Mouse (Mus musculus) stomach, embryonic 16.5 days (tissue): ENCODE measurements around the gene Cep164. TPM values are rescaled to one million over a fixed set of nuclear protein-coding genes. Genes with fewer than 3 reads are reported as not detected.
"Not testable (repeated sequence)": the region's sequence is repeated elsewhere in the genome, so short reads cannot be mapped to it uniquely, and the experiment has no call there.

ENCODE experiments used
- ATAC-seq: fragments of 200-750 bp; cut with Nextera tagmentation; 2 replicates; pipeline ENCODE4 v1.8.0; 2017; ENCODE audit warnings: moderate number of reproducible peaks, moderate TSS enrichment; ENCODE audit not compliant: insufficient read depth, low FRiP score
- H3K27ac ChIP-seq: fragments of 300-500 bp; sonication (generic); 2 replicates; pipeline ENCODE4 v1.5.1; 2014; ENCODE audit warnings: low read length
- H3K27me3 ChIP-seq: fragments of 300-500 bp; sonication (generic); 2 replicates; pipeline ENCODE4 v1.6.1; 2014; ENCODE audit warnings: low read length, control low read depth, mixed read lengths; ENCODE audit not compliant: control insufficient read depth, insufficient read depth
- H3K36me3 ChIP-seq: fragments of 300-500 bp; sonication (generic); 2 replicates; pipeline ENCODE4 v1.6.1; 2014; ENCODE audit warnings: low read length; ENCODE audit not compliant: control insufficient read depth, insufficient read depth
- H3K4me1 ChIP-seq: fragments of 300-500 bp; sonication (generic); 2 replicates; pipeline ENCODE4 v1.6.1; 2014; ENCODE audit warnings: low read length, control low read depth, mixed read lengths; ENCODE audit not compliant: control insufficient read depth, insufficient read depth
- H3K4me2 ChIP-seq: fragments of 300-500 bp; sonication (generic); 2 replicates; pipeline ENCODE4 v1.6.1; 2014; ENCODE audit warnings: low read depth, low read length, mixed read lengths
- H3K4me3 ChIP-seq: fragments of 300-500 bp; sonication (generic); replicated peaks from 2 replicates; pipeline ENCODE4 v1.5.1; 2014; ENCODE audit warnings: mild to moderate bottlenecking, low read length
- H3K9ac ChIP-seq: fragments of 300-500 bp; sonication (generic); 2 replicates; pipeline ENCODE4 v1.6.1; 2014; ENCODE audit warnings: low read length
- H3K9me3 ChIP-seq: fragments of 300-500 bp; sonication (generic); replicated peaks from 2 replicates; pipeline ENCODE4 v1.6.1; 2016; ENCODE audit warnings: low read length, control low read depth; ENCODE audit not compliant: control insufficient read depth
- WGBS: fragments of 180-500 bp; shearing (Covaris S2); extraction: QIAGEN DNeasy Blood & Tissue Kit; methylation state at CpG from one replicate; pipeline ENCODE4 v1.1.7; 2014; 5-methylcytosine and 5-hydroxymethylcytosine counted together
- polyA plus RNA-seq: library from polyadenylated mRNA; unstranded; fragments of >200 nt; fragmentation: Nextera tagmentation; extraction: Ambion mirVana; gene quantifications from 2 replicates; pipeline ENCODE4 v1.2.1, GENCODE M21; 2015

The Cep164 gene
- polyA plus RNA-seq, 1 experiment from 2014 or later, result 19.6 TPM

- H3K27ac ChIP-seq, result peak overlapping the region; percentile 92; the same call in 1 of the 2 replicates
- H3K9ac ChIP-seq, result no peak overlapping the region
Measured at GRCm38 (mm10) chr9:45851330-45851729, 22.8 kb upstream of the Cep164 start.

GRCm38 (mm10) chr9:45850528-45851155 lies 22.2 kb upstream of the Cep164 start:
- whole genome bisulfite sequencing, result 50% methylated on average over 8 of the region's 8 CpGs
- peak overlapping the region; percentile 57 for H3K9ac ChIP-seq
- H3K27me3 ChIP-seq, result no peaks in the 10 kb centered on the region
- 0 out of 2 replicates have a peak, but pooled peaks have one; percentile 15 for ATAC-seq
- H3K4me2 ChIP-seq, result peak overlapping the region; percentile 12; the same call in 1 of the 2 replicates
- no peak overlapping the region for H3K4me3 ChIP-seq
- H3K9me3 ChIP-seq, result no peaks in the 10 kb centered on the region
- peaks cover 31% of the 10 kb centered on the region for H3K4me1 ChIP-seq
- H3K36me3 ChIP-seq, result 0 out of 2 replicates have a peak, but pooled peaks cover 4% of the 10 kb centered on the region
- peak overlapping the region; percentile 92 for H3K27ac ChIP-seq

More at GRCm38 (mm10) chr9:45851330-45851729, 22.8 kb upstream of the Cep164 start:
- no peak for ATAC-seq
- H3K4me1 ChIP-seq, result peaks cover 31% of the 10 kb centered on the region
- H3K4me3 ChIP-seq, result no peak overlapping the region
- no peaks in the 10 kb centered on the region for H3K27me3 ChIP-seq
- H3K36me3 ChIP-seq, result 0 out of 2 replicates have a peak, but pooled peaks cover 4% of the 10 kb centered on the region
- H3K4me2 ChIP-seq, result no peak overlapping the region
- 51% methylated on average over 5 of the region's 5 CpGs for WGBS
- no peaks in the 10 kb centered on the region for H3K9me3 ChIP-seq

- peak; percentile 80; the same call in 1 of the 2 replicates for ATAC-seq
- Histone ChIP-seq H3K4me2 (peak overlapping the region; percentile 11; the same call in 1 of the 2 replicates), H3K36me3 (0 out of 2 replicates have a peak, but pooled peaks cover 4% of the 10 kb centered on the region), H3K9me3 (no peaks in the 10 kb centered on the region), H3K4me1 (peaks cover 31% of the 10 kb centered on the region), H3K27ac (peak overlapping the region; percentile 92), H3K27me3 (no peaks in the 10 kb centered on the region), H3K9ac (peak overlapping the region; percentile 57), H3K4me3 (no peak overlapping the region)
- 37% methylated on average over 9 of the region's 9 CpGs for WGBS
Measured at GRCm38 (mm10) chr9:45849528-45850408, 21.3 kb upstream of the Cep164 start.

GRCm38 (mm10) chr9:45846891-45847460 lies 18.5 kb upstream of the Cep164 start:
- Histone ChIP-seq H3K9me3 (no peaks in the 10 kb centered on the region), H3K36me3 (no peaks in the 10 kb centered on the region), H3K27me3 (no peaks in the 10 kb centered on the region), H3K4me2 (no peak overlapping the region), H3K4me1 (peaks cover 31% of the 10 kb centered on the region), H3K4me3 (no peak overlapping the region), H3K9ac (no peak overlapping the region), H3K27ac (no peak overlapping the region)
- no peak for ATAC-seq
- WGBS, result 77% methylated on average over 5 of the region's 5 CpGs

- not testable (repeated sequence) for H3K4me3 ChIP-seq, H3K27me3 ChIP-seq, ATAC-seq, H3K9me3 ChIP-seq, H3K4me2 ChIP-seq, H3K36me3 ChIP-seq, H3K9ac ChIP-seq, H3K27ac ChIP-seq
- H3K4me1 ChIP-seq, result peaks cover 38% of the 10 kb centered on the region
- WGBS, result 59% methylated on average over 2 of the region's 2 CpGs
Measured at GRCm38 (mm10) chr9:45846176-45846575, 17.7 kb upstream of the Cep164 start.

- H3K4me2 ChIP-seq, result no peak overlapping the region
- H3K27ac ChIP-seq, result no peak overlapping the region
- peaks cover 38% of the 10 kb centered on the region for H3K4me1 ChIP-seq
- no peaks in the 10 kb centered on the region for H3K36me3 ChIP-seq
- no peaks in the 10 kb centered on the region for H3K27me3 ChIP-seq
- ATAC-seq, result no peak
- H3K4me3 ChIP-seq, result no peak overlapping the region
- no peak overlapping the region for H3K9ac ChIP-seq
- no peaks in the 10 kb centered on the region for H3K9me3 ChIP-seq
- 80% methylated on average over 3 of the region's 3 CpGs for WGBS
Measured at GRCm38 (mm10) chr9:45845541-45845940, 17.1 kb upstream of the Cep164 start.

- no peak overlapping the region for H3K9ac ChIP-seq
- no peak overlapping the region for H3K4me3 ChIP-seq
- no peaks in the 10 kb centered on the region for H3K9me3 ChIP-seq
- ATAC-seq, result no peak
- 77% methylated on average over 1 of the region's 1 CpGs for WGBS
- peaks cover 34% of the 10 kb centered on the region for H3K4me1 ChIP-seq
- H3K27me3 ChIP-seq, result no peaks in the 10 kb centered on the region
- no peak overlapping the region for H3K4me2 ChIP-seq
- no peaks in the 10 kb centered on the region for H3K36me3 ChIP-seq
- no peak overlapping the region for H3K27ac ChIP-seq
Measured at GRCm38 (mm10) chr9:45843780-45844179, 15.3 kb upstream of the Cep164 start.

- Histone ChIP-seq H3K36me3 (no peaks in the 10 kb centered on the region), H3K9ac (no peak overlapping the region), H3K4me3 (no peak overlapping the region), H3K4me1 (peaks cover 28% of the 10 kb centered on the region), H3K27me3 (no peaks in the 10 kb centered on the region), H3K4me2 (no peak overlapping the region), H3K9me3 (no peaks in the 10 kb centered on the region), H3K27ac (no peak overlapping the region)
- WGBS, result 73% methylated on average over 5 of the region's 5 CpGs
- ATAC-seq, result no peak
Measured at GRCm38 (mm10) chr9:45843007-45843406, 14.5 kb upstream of the Cep164 start.
